Mouse (Mus musculus): ENCODE measurements at regions not wholly inside any gene's neighbourhood (a gene's known extent, or its start where the extent isn't known, plus 50 kb on each side); places are given as distances from the start of the nearest gene placed in this dataset.
A peak's percentile ranks its signal among the peaks of the same experiment; 100 is the strongest.

GRCm38 (mm10) chr2:137969156-137969555 is 287.2 kb upstream of the Btbd3 start:
- DNase-seq = no peak

GRCm38 (mm10) chr2:137966460-137967076 is 289.8 kb upstream of the Btbd3 start:
- no peak for DNase-seq

- DNase-seq = no peak
Measured at GRCm38 (mm10) chr2:137954830-137955229, 301.5 kb upstream of the Btbd3 start.

GRCm38 (mm10) chr2:137953144-137953543 is 303.2 kb upstream of the Btbd3 start:
- no peak for DNase-seq

GRCm38 (mm10) chr2:137951942-137952341 is 304.4 kb upstream of the Btbd3 start:
- no peak for DNase-seq

- no peak for DNase-seq
Measured at GRCm38 (mm10) chr2:137950931-137951330, 305.4 kb upstream of the Btbd3 start.

GRCm38 (mm10) chr2:137942753-137943152 is 313.6 kb upstream of the Btbd3 start:
- DNase-seq = peak; percentile 75 to 76

- DNase-seq = no peak
Measured at GRCm38 (mm10) chr2:137939591-137939990, 316.8 kb upstream of the Btbd3 start.

- no peak for DNase-seq
Measured at GRCm38 (mm10) chr2:137938831-137939480, 317.4 kb upstream of the Btbd3 start.

GRCm38 (mm10) chr2:137936613-137937012 is 319.8 kb upstream of the Btbd3 start:
- peak in 1 of 2 experiments; percentile 7 for DNase-seq

GRCm38 (mm10) chr2:137932931-137933330 is 323.4 kb upstream of the Btbd3 start:
- DNase-seq = no peak

GRCm38 (mm10) chr2:137932488-137932887 is 323.9 kb upstream of the Btbd3 start:
- no peak for DNase-seq

GRCm38 (mm10) chr2:137925488-137925887 is 330.9 kb upstream of the Btbd3 start:
- no peak for DNase-seq

- no peak for DNase-seq
Measured at GRCm38 (mm10) chr2:137924576-137924975, 331.8 kb upstream of the Btbd3 start.

- DNase-seq = no peak
Measured at GRCm38 (mm10) chr2:137898425-137898824, 357.9 kb upstream of the Btbd3 start.

- no peak for DNase-seq
Measured at GRCm38 (mm10) chr2:137880211-137881031, 375.9 kb upstream of the Btbd3 start.

- no peak for DNase-seq
Measured at GRCm38 (mm10) chr2:137869676-137870075, 386.7 kb upstream of the Btbd3 start.

- DNase-seq = no peak
Measured at GRCm38 (mm10) chr2:137854494-137854893, 401.9 kb upstream of the Btbd3 start.

- no peak for DNase-seq
Measured at GRCm38 (mm10) chr2:137853399-137854259, 402.7 kb upstream of the Btbd3 start.

- DNase-seq = no peak
Measured at GRCm38 (mm10) chr2:137847901-137848300, 408.5 kb upstream of the Btbd3 start.

- DNase-seq = no peak
Measured at GRCm38 (mm10) chr2:137827814-137828374, 428.5 kb upstream of the Btbd3 start.

GRCm38 (mm10) chr2:137821344-137821916 is 434.9 kb upstream of the Btbd3 start:
- no peak for DNase-seq
